Mouse (Mus musculus): ENCODE measurements at regions not wholly inside any gene's neighbourhood (a gene's known extent, or its start where the extent isn't known, plus 50 kb on each side); places are given as distances from the start of the nearest gene placed in this dataset.

GRCm38 (mm10) chr5:118354127-118354526, 109.1 kb downstream of the 2410131K14Rik start:
- no peak for DNase-seq

GRCm38 (mm10) chr5:118354871-118355270, 109.8 kb downstream of the 2410131K14Rik start:
- no peak for DNase-seq

- no peak for DNase-seq
Observed at GRCm38 (mm10) chr5:118355287-118355686, 110.3 kb downstream of the 2410131K14Rik start.

GRCm38 (mm10) chr5:118355691-118356337, 110.8 kb downstream of the 2410131K14Rik start:
- no peak for DNase-seq

- no peak for DNase-seq
Observed at GRCm38 (mm10) chr5:118359646-118360373, 114.8 kb downstream of the 2410131K14Rik start.

- DNase-seq, result no peak
Observed at GRCm38 (mm10) chr5:118360374-118361064, 115.5 kb downstream of the 2410131K14Rik start.

- DNase-seq, result no peak
Observed at GRCm38 (mm10) chr5:118361133-118361852, 116.3 kb downstream of the 2410131K14Rik start.

- no peak for DNase-seq
Observed at GRCm38 (mm10) chr5:118361853-118362406, 116.9 kb downstream of the 2410131K14Rik start.

GRCm38 (mm10) chr5:118362738-118363137, 117.7 kb downstream of the 2410131K14Rik start:
- no peak for DNase-seq

- DNase-seq, result no peak
Observed at GRCm38 (mm10) chr5:118363154-118363553, 118.1 kb downstream of the 2410131K14Rik start.

GRCm38 (mm10) chr5:118364646-118365045, 119.6 kb downstream of the 2410131K14Rik start:
- DNase-seq, result no peak

GRCm38 (mm10) chr5:118365196-118365595, 120.2 kb downstream of the 2410131K14Rik start:
- no peak for DNase-seq

GRCm38 (mm10) chr5:118365651-118366050, 120.6 kb downstream of the 2410131K14Rik start:
- no peak for DNase-seq

- no peak for DNase-seq
Observed at GRCm38 (mm10) chr5:118367047-118367446, 122.0 kb downstream of the 2410131K14Rik start.

- peak; percentile 39 for DNase-seq
Observed at GRCm38 (mm10) chr5:118373581-118373981, 128.6 kb downstream of the 2410131K14Rik start.

GRCm38 (mm10) chr5:118374968-118375367, 129.9 kb downstream of the 2410131K14Rik start:
- no peak for DNase-seq

- no peak for DNase-seq
Observed at GRCm38 (mm10) chr5:118375916-118376315, 130.9 kb downstream of the 2410131K14Rik start.

GRCm38 (mm10) chr5:118376478-118376877, 131.5 kb downstream of the 2410131K14Rik start:
- DNase-seq, result no peak

- DNase-seq, result no peak
Observed at GRCm38 (mm10) chr5:118377402-118377848, 132.4 kb downstream of the 2410131K14Rik start.

- DNase-seq, result no peak
Observed at GRCm38 (mm10) chr5:118379245-118380051, 134.4 kb downstream of the 2410131K14Rik start.

- no peak for DNase-seq
Observed at GRCm38 (mm10) chr5:118380052-118380421, 135.0 kb downstream of the 2410131K14Rik start.

Measured in right cerebral cortex, postnatal 14 days (tissue).